Mouse (Mus musculus): ENCODE results near the gene Exd1. TPM values are rescaled to one million over a fixed set of nuclear protein-coding genes. Genes with fewer than 3 reads are reported as not detected.

Exd1 gene
- polyA plus RNA-seq (2015; fragmentation: Nextera tagmentation; extraction: Ambion mirVana): 0.59 and 1.3 TPM in 2 replicates

GRCm38 (mm10) chr2:119547522-119548370 is at the start of gene Exd1, which contains the start of gene Chp1:
Exd1 (minus strand) TSS chr2:119547627.
Chp1 (plus strand) TSS chr2:119547697.
- Histone ChIP-seq H3K4me1 (peaks cover 17% of the 10 kb centered on the region), H3K27me3 (replicated peaks) (no peaks in the 10 kb centered on the region), H3K9me3 (replicated peaks) (no peaks in the 10 kb centered on the region), H3K36me3 (no peaks in the 10 kb centered on the region), H3K27ac (replicated peaks) (peak within 1 kb of the TSS; percentile 82), H3K9ac (replicated peaks) (peak within 1 kb of the TSS; percentile 80), H3K4me2 (peak within 1 kb of the TSS; percentile 71), H3K4me3 (replicated peaks) (peak within 1 kb of the TSS; percentile 87)
- ATAC-seq (ENCODE audit: low FRiP score): peak; percentile 99
- WGBS: 1% methylated on average over 57 of the region's 57 CpGs

GRCm38 (mm10) chr2:119596781-119597330 is 49.4 kb upstream of the Exd1 start:
- Histone ChIP-seq H3K9me3 (replicated peaks) (no peaks in the 10 kb centered on the region), H3K4me1 (peaks cover 50% of the 10 kb centered on the region), H3K4me3 (replicated peaks) (no peak overlapping the region), H3K9ac (replicated peaks) (no peak overlapping the region), H3K4me2 (no peak overlapping the region), H3K27ac (replicated peaks) (no peak overlapping the region), H3K27me3 (replicated peaks) (no peaks in the 10 kb centered on the region), H3K36me3 (peaks cover 36% of the 10 kb centered on the region)
- 96% methylated on average over 8 of the region's 8 CpGs for WGBS
- ATAC-seq (ENCODE audit: low FRiP score): no peak

GRCm38 (mm10) chr2:119595308-119595707 is 47.9 kb upstream of the Exd1 start:
- Histone ChIP-seq H3K4me1 (peaks cover 38% of the 10 kb centered on the region), H3K36me3 (peaks cover 37% of the 10 kb centered on the region), H3K9me3 (replicated peaks) (no peaks in the 10 kb centered on the region), H3K27me3 (replicated peaks) (no peaks in the 10 kb centered on the region), H3K4me3 (replicated peaks) (peak overlapping the region; percentile 92), H3K27ac (replicated peaks) (no peak overlapping the region), H3K9ac (replicated peaks) (peak overlapping the region; percentile 77; the same call in 1 of the 2 replicates), H3K4me2 (peak overlapping the region; percentile 59)
- no peak for ATAC-seq (ENCODE audit: low FRiP score)
- 51% methylated on average over 4 of the region's 4 CpGs for WGBS

- Histone ChIP-seq H3K4me3 (replicated peaks) (peak overlapping the region; percentile 92), H3K27ac (replicated peaks) (peak overlapping the region; percentile 82), H3K4me1 (peaks cover 36% of the 10 kb centered on the region), H3K27me3 (replicated peaks) (no peaks in the 10 kb centered on the region), H3K4me2 (peak overlapping the region; percentile 59), H3K9ac (replicated peaks) (peak overlapping the region; percentile 77), H3K36me3 (peaks cover 30% of the 10 kb centered on the region), H3K9me3 (replicated peaks) (no peaks in the 10 kb centered on the region)
- ATAC-seq (ENCODE audit: low FRiP score): peak; percentile 99
- under 1% methylated on average over 61 of the region's 61 CpGs for WGBS
Measured at GRCm38 (mm10) chr2:119594113-119594981, 46.9 kb upstream of the Exd1 start.

GRCm38 (mm10) chr2:119593765-119594112 is 46.3 kb upstream of the Exd1 start:
- H3K4me1 ChIP-seq: peaks cover 35% of the 10 kb centered on the region
- WGBS: 7% methylated on average over 7 of the region's 7 CpGs
- no peaks in the 10 kb centered on the region for H3K9me3 ChIP-seq (replicated peaks)
- peak overlapping the region; percentile 92 for H3K4me3 ChIP-seq (replicated peaks)
- peak overlapping the region; percentile 82 for H3K27ac ChIP-seq (replicated peaks)
- H3K27me3 ChIP-seq (replicated peaks): no peaks in the 10 kb centered on the region
- H3K4me2 ChIP-seq: peak overlapping the region; percentile 59
- peaks cover 25% of the 10 kb centered on the region for H3K36me3 ChIP-seq
- H3K9ac ChIP-seq (replicated peaks): 0 out of 2 replicates have a peak overlapping the region, but pooled peaks have one; percentile 8
- peak; percentile 15; the same call in 1 of the 2 replicates for ATAC-seq (ENCODE audit: low FRiP score)

DNA sequence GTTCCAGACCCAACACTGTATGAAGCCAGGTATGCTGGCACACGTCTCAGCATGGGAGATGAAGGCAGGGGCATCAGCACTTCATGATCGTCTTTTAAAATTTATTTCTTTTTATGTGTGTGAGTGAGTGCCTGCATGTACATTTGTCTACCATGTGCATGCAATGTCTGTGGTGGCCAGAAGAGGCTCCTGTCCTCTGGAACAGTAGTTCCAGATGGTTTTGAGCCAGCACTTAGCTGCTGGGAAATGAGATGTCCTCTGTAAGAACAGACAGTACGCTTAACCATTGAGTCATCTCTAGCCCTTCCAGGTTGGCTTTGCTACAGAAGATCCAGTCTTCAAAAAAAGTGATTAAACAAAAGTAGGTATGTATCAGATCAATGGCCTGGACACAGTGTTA is 43.8 kb upstream of the Exd1 start:
- Histone ChIP-seq H3K4me2 (no peak overlapping the region), H3K9ac (replicated peaks) (no peak overlapping the region), H3K4me3 (replicated peaks) (no peak overlapping the region), H3K9me3 (replicated peaks) (no peaks in the 10 kb centered on the region), H3K36me3 (peaks cover 6% of the 10 kb centered on the region), H3K4me1 (peaks cover 18% of the 10 kb centered on the region), H3K27ac (replicated peaks) (no peak overlapping the region), H3K27me3 (replicated peaks) (no peaks in the 10 kb centered on the region)
- ATAC-seq (ENCODE audit: low FRiP score): no peak
- WGBS: 95% methylated on average over 3 of the region's 3 CpGs

- Histone ChIP-seq H3K4me1 (no peaks in the 10 kb centered on the region), H3K27ac (replicated peaks) (no peak overlapping the region), H3K4me2 (no peak overlapping the region), H3K27me3 (replicated peaks) (no peaks in the 10 kb centered on the region), H3K36me3 (peaks cover 9% of the 10 kb centered on the region), H3K9ac (replicated peaks) (no peak overlapping the region), H3K4me3 (replicated peaks) (no peak overlapping the region), H3K9me3 (replicated peaks) (no peaks in the 10 kb centered on the region)
- 17% methylated on average over 4 of the region's 4 CpGs for WGBS
- ATAC-seq (ENCODE audit: low FRiP score): no peak
Measured at GRCm38 (mm10) chr2:119587383-119587782, 40.0 kb upstream of the Exd1 start.

- Histone ChIP-seq H3K4me2 (no peak overlapping the region), H3K36me3 (peaks cover 12% of the 10 kb centered on the region; the same call in 1 of the 2 replicates), H3K9me3 (replicated peaks) (no peaks in the 10 kb centered on the region), H3K9ac (replicated peaks) (no peak overlapping the region), H3K27me3 (replicated peaks) (no peaks in the 10 kb centered on the region), H3K27ac (replicated peaks) (no peak overlapping the region), H3K4me1 (no peaks in the 10 kb centered on the region), H3K4me3 (replicated peaks) (no peak overlapping the region)
- ATAC-seq (ENCODE audit: low FRiP score): no peak
- WGBS: 94% methylated on average over 8 of the region's 8 CpGs
Measured at GRCm38 (mm10) chr2:119584282-119584681, 36.9 kb upstream of the Exd1 start.

DNA sequence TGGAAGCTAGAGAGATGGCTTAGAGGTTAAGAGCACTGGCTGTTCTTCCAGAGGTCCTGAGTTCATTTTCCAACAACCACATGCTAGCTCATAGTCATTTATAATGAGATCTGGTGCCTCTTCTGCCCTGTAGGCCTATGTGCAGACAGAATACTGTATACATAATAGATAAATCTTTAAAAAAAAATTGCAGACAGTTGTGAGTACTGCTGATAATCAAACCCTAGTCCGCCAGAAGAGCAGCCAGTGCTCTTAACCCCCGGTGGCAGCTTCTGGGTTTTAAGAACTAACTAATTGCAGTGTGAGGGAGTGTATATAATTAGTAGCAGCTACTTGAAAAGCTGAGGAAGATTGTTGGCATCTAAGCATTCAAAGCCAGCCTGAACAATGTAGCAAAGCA is 36.0 kb upstream of the Exd1 start:
- 64% methylated on average over 2 of the region's 2 CpGs for WGBS
- H3K4me3 ChIP-seq (replicated peaks): no peak overlapping the region
- H3K27ac ChIP-seq (replicated peaks): no peak overlapping the region
- H3K9ac ChIP-seq (replicated peaks): no peak overlapping the region
- H3K4me1 ChIP-seq: no peaks in the 10 kb centered on the region
- ATAC-seq (ENCODE audit: low FRiP score): no peak
- peaks cover 14% of the 10 kb centered on the region; the same call in 1 of the 2 replicates for H3K36me3 ChIP-seq
- no peaks in the 10 kb centered on the region for H3K9me3 ChIP-seq (replicated peaks)
- H3K27me3 ChIP-seq (replicated peaks): no peaks in the 10 kb centered on the region
- no peak overlapping the region for H3K4me2 ChIP-seq

DNA sequence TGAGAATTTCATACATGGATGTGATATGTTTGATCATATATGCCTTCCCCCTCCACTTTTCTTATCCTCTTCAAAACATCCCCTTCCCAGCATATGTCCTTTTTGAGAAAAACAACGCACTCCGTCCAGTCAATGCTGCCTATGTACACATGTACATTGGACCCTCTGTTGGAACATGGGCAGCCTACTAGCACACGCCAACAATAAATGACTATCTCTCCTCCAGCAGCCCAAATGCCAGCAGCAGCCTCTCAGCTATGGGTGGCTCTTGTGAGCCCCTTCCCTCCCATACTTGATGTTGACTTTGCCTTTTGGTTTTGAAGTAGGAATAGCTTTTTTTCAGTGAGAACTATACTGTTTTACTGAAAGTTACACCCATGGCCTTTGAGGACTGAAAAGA is 34.1 kb upstream of the Exd1 start:
- no peak overlapping the region for H3K4me2 ChIP-seq
- no peak for ATAC-seq (ENCODE audit: low FRiP score)
- H3K27me3 ChIP-seq (replicated peaks): no peaks in the 10 kb centered on the region
- WGBS: 96% methylated on average over 3 of the region's 3 CpGs
- H3K4me3 ChIP-seq (replicated peaks): no peak overlapping the region
- peaks cover 22% of the 10 kb centered on the region; the same call in 1 of the 2 replicates for H3K36me3 ChIP-seq
- no peak overlapping the region for H3K9ac ChIP-seq (replicated peaks)
- no peaks in the 10 kb centered on the region for H3K4me1 ChIP-seq
- no peaks in the 10 kb centered on the region for H3K9me3 ChIP-seq (replicated peaks)
- no peak overlapping the region for H3K27ac ChIP-seq (replicated peaks)

- WGBS: 88% methylated on average over 1 of the region's 1 CpGs
- Histone ChIP-seq H3K27ac (replicated peaks) (no peak overlapping the region), H3K9me3 (replicated peaks) (no peaks in the 10 kb centered on the region), H3K4me1 (no peaks in the 10 kb centered on the region), H3K4me2 (no peak overlapping the region), H3K9ac (replicated peaks) (no peak overlapping the region), H3K36me3 (peaks cover 36% of the 10 kb centered on the region), H3K4me3 (replicated peaks) (no peak overlapping the region), H3K27me3 (replicated peaks) (no peaks in the 10 kb centered on the region)
- no peak for ATAC-seq (ENCODE audit: low FRiP score)
Measured at GRCm38 (mm10) chr2:119572471-119572870, 25.0 kb upstream of the Exd1 start.
